Mouse (Mus musculus): ENCODE results near the gene Rbmxl2. TPM values are rescaled to one million over a fixed set of nuclear protein-coding genes. Genes with fewer than 3 reads are reported as not detected.
A peak's percentile ranks its signal among the peaks of the same experiment; 100 is the strongest.

Rbmxl2 gene
- 82.7 and 100 TPM in 2 replicates for total RNA-seq (2012; rRNA removed)

- peaks cover 3% of the 10 kb centered on the region; the same call in 1 of the 2 replicates for H3K36me3 ChIP-seq (ENCODE audit: control insufficient read depth, insufficient read depth, low read length, poor library complexity, severe bottlenecking)
- DNase-seq (ENCODE audit: low read depth, low spot score), result peak; percentile 85
- H3K9me3 ChIP-seq (ENCODE audit: control insufficient read depth, insufficient read depth, low read depth, low read length), result no peaks in the 10 kb centered on the region
- peak within 1 kb of the TSS; percentile 94 for H3K9ac ChIP-seq (ENCODE audit: insufficient read depth, low read depth, low read length, poor library complexity, severe bottlenecking)
- in situ Hi-C loops (cut with MboI; ENCODE audit: low sequenced_read_pairs in 2 of 2, unreplicated experiment in 2 of 2), result loop anchor here (25.0 kb wide), 2 partner anchors 353 to 528 kb away; partner anchors contain the start of gene Olfml1 (in 1 of the 2)
- peak within 1 kb of the TSS; percentile 89 for H3K27ac ChIP-seq (ENCODE audit: insufficient read depth, low read depth, low read length, poor library complexity, severe bottlenecking)
- H3K4me1 ChIP-seq (ENCODE audit: control insufficient read depth in 2 of 2, insufficient read depth in 2 of 2, low read length in 2 of 2, poor library complexity in 1 of 2), result peaks cover 4% of the 10 kb centered on the region in 2 experiments
- TF ChIP-seq ZNF384 (IDR thresholded peaks at IDR 0.05; ENCODE audit: low read depth, low read length), result no peak
- TF ChIP-seq CHD2 (IDR thresholded peaks at IDR 0.05; ENCODE audit: low read depth, low read length), result no peak
- no peak for TF ChIP-seq MAFK (IDR thresholded peaks at IDR 0.05; ENCODE audit: insufficient read depth, low read depth, low read length)
- TF ChIP-seq HCFC1 (IDR thresholded peaks at IDR 0.05; ENCODE audit: borderline replicate concordance, insufficient read depth, low read length), result no peak; the same call in none of the 2 replicates
- no peak for TF ChIP-seq ZC3H11A (IDR thresholded peaks at IDR 0.05; ENCODE audit: borderline replicate concordance, low read depth, low read length)
- peak within 1 kb of the TSS; percentile 77 to 87 for H3K4me3 ChIP-seq (ENCODE audit: insufficient read depth in 1 of 2, low read depth in 1 of 2, low read length in 2 of 2, poor library complexity in 1 of 2, severe bottlenecking in 1 of 2)
Observed at GRCm38 (mm10) chr7:107209204-107209860, at the start of gene Rbmxl2. TSS of gene Rbmxl2 (plus strand) at chr7:107209445.

DNA sequence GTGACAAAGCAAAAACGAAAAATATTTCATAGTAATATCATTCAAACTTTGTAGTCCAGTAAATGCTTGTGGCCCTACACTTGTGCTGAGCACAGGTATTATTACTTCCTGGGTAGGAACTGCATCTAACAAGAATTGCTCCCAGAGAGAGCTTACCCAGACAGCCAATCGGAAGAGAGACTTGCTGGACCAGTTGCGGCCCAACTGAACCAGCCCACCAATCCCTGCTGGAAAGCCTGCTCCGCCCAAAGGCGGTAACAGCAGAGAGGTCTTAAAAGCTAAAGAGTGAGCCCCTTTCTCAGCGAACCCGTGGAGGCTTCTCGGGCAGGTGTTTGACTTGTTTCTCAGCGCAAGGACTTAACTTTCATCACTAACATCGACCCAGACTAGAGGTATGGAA is 42.6 kb upstream of the Rbmxl2 start, which contains the start of gene Nlrp14:
Nlrp14 (plus strand) TSS at position 301 of the 400 bp plus-strand sequence.
- H3K9me3 ChIP-seq (ENCODE audit: control insufficient read depth, insufficient read depth, low read depth, low read length), result no peaks in the 10 kb centered on the region
- no peak for DNase-seq (ENCODE audit: low read depth, low spot score)
- in situ Hi-C loops (cut with MboI; ENCODE audit: low sequenced_read_pairs in 2 of 2, unreplicated experiment in 2 of 2), result no loop called here
- H3K9ac ChIP-seq (ENCODE audit: insufficient read depth, low read depth, low read length, poor library complexity, severe bottlenecking), result no peak within 1 kb of the TSS
- peak within 1 kb of the TSS in 1 of 2 experiments; percentile 58; a peak in 2 of 4 replicates for H3K4me3 ChIP-seq (ENCODE audit: insufficient read depth in 1 of 2, low read depth in 1 of 2, low read length in 2 of 2, poor library complexity in 1 of 2, severe bottlenecking in 1 of 2)
- H3K27ac ChIP-seq (ENCODE audit: insufficient read depth, low read depth, low read length, poor library complexity, severe bottlenecking), result no peak within 1 kb of the TSS
- H3K4me1 ChIP-seq (ENCODE audit: control insufficient read depth in 2 of 2, insufficient read depth in 2 of 2, low read length in 2 of 2, poor library complexity in 1 of 2), result no peaks in the 10 kb centered on the region
- no peak for TF ChIP-seq ZNF384 (IDR thresholded peaks at IDR 0.05; ENCODE audit: low read depth, low read length)
- no peak for TF ChIP-seq ZC3H11A (IDR thresholded peaks at IDR 0.05; ENCODE audit: borderline replicate concordance, low read depth, low read length)
- no peak for TF ChIP-seq HCFC1 (IDR thresholded peaks at IDR 0.05; ENCODE audit: borderline replicate concordance, insufficient read depth, low read length)
- no peak for TF ChIP-seq CHD2 (IDR thresholded peaks at IDR 0.05; ENCODE audit: low read depth, low read length)
- no peak for TF ChIP-seq MAFK (IDR thresholded peaks at IDR 0.05; ENCODE audit: insufficient read depth, low read depth, low read length)
- no peaks in the 10 kb centered on the region for H3K36me3 ChIP-seq (ENCODE audit: control insufficient read depth, insufficient read depth, low read length, poor library complexity, severe bottlenecking)

DNA sequence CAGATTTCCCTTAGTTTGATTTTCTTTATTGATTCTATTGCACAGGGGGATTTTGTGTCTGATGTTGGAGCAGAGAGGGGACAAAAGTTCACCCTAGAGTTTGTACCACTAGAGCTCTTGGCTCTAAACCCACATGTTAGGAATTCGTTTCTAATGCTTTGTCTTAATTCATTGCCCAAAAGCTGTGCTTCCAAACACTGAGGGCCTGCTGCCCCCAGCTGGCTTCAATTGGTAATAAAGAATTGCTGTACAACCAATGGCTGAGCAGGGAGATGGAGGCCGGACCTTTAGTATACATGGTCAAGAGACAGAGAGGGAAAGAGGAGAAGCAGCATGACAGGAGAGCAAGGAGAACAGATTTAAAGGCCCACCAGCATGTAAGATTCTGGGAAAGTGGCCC is 28.8 kb upstream of the Rbmxl2 start:
- Histone ChIP-seq H3K4me3 (ENCODE audit: insufficient read depth in 1 of 2, low read depth in 1 of 2, low read length in 2 of 2, poor library complexity in 1 of 2, severe bottlenecking in 1 of 2) (no peak overlapping the region), H3K4me1 (ENCODE audit: control insufficient read depth in 2 of 2, insufficient read depth in 2 of 2, low read length in 2 of 2, poor library complexity in 1 of 2) (no peaks in the 10 kb centered on the region), H3K27ac (ENCODE audit: insufficient read depth, low read depth, low read length, poor library complexity, severe bottlenecking) (no peak overlapping the region), H3K36me3 (ENCODE audit: control insufficient read depth, insufficient read depth, low read length, poor library complexity, severe bottlenecking) (no peaks in the 10 kb centered on the region), H3K9ac (ENCODE audit: insufficient read depth, low read depth, low read length, poor library complexity, severe bottlenecking) (no peak overlapping the region), H3K9me3 (ENCODE audit: control insufficient read depth, insufficient read depth, low read depth, low read length) (no peaks in the 10 kb centered on the region)
- TF ChIP-seq HCFC1 (IDR thresholded peaks at IDR 0.05; ENCODE audit: borderline replicate concordance, insufficient read depth, low read length) (no peak), ZC3H11A (IDR thresholded peaks at IDR 0.05; ENCODE audit: borderline replicate concordance, low read depth, low read length) (no peak), CHD2 (IDR thresholded peaks at IDR 0.05; ENCODE audit: low read depth, low read length) (no peak), ZNF384 (IDR thresholded peaks at IDR 0.05; ENCODE audit: low read depth, low read length) (no peak), MAFK (IDR thresholded peaks at IDR 0.05; ENCODE audit: insufficient read depth, low read depth, low read length) (no peak)
- DNase-seq (ENCODE audit: low read depth, low spot score), result no peak
- in situ Hi-C loops (cut with MboI; ENCODE audit: low sequenced_read_pairs in 2 of 2, unreplicated experiment in 2 of 2), result no loop called here

GRCm38 (mm10) chr7:107201817-107202216 is 7.4 kb upstream of the Rbmxl2 start:
- Histone ChIP-seq H3K27ac (ENCODE audit: insufficient read depth, low read depth, low read length, poor library complexity, severe bottlenecking) (no peak overlapping the region), H3K9ac (ENCODE audit: insufficient read depth, low read depth, low read length, poor library complexity, severe bottlenecking) (no peak overlapping the region), H3K4me3 (ENCODE audit: insufficient read depth in 1 of 2, low read depth in 1 of 2, low read length in 2 of 2, poor library complexity in 1 of 2, severe bottlenecking in 1 of 2) (no peak overlapping the region), H3K9me3 (ENCODE audit: control insufficient read depth, insufficient read depth, low read depth, low read length) (no peaks in the 10 kb centered on the region), H3K4me1 (ENCODE audit: control insufficient read depth in 2 of 2, insufficient read depth in 2 of 2, low read length in 2 of 2, poor library complexity in 1 of 2) (no peaks in the 10 kb centered on the region), H3K36me3 (ENCODE audit: control insufficient read depth, insufficient read depth, low read length, poor library complexity, severe bottlenecking) (no peaks in the 10 kb centered on the region)
- in situ Hi-C loops (cut with MboI; ENCODE audit: low sequenced_read_pairs in 2 of 2, unreplicated experiment in 2 of 2), result loop anchor here (25.0 kb wide), 2 partner anchors 360 to 535 kb away; partner anchors contain the start of gene Olfml1 (in 1 of the 2)
- DNase-seq (ENCODE audit: low read depth, low spot score), result no peak
- peak; percentile 66 for TF ChIP-seq ZNF384 (IDR thresholded peaks at IDR 0.05; ENCODE audit: low read depth, low read length)
- no peak for TF ChIP-seq MAFK (IDR thresholded peaks at IDR 0.05; ENCODE audit: insufficient read depth, low read depth, low read length)
- no peak for TF ChIP-seq HCFC1 (IDR thresholded peaks at IDR 0.05; ENCODE audit: borderline replicate concordance, insufficient read depth, low read length)
- TF ChIP-seq CHD2 (IDR thresholded peaks at IDR 0.05; ENCODE audit: low read depth, low read length), result no peak

All from ES-E14 (cell line).